Mouse (Mus musculus) bone marrow, adult 2 months (tissue): ENCODE results near the gene Gpr161.

Experiments used
- CTCF ChIP-seq: fragments of 200-500 bp; IDR thresholded peaks from 2 replicates; pipeline ENCODE4 v1.5.1; 2011; ENCODE audit warnings: low read length, control low read depth; ENCODE audit not compliant: control insufficient read depth, insufficient read depth
- POLR2A ChIP-seq: fragments of 200-500 bp; IDR thresholded peaks from 2 replicates; pipeline ENCODE4 v1.6.1; 2011; ENCODE audit warnings: low read depth, mild to moderate bottlenecking, control low read depth, low read length, borderline replicate concordance; ENCODE audit not compliant: control insufficient read depth

DNA sequence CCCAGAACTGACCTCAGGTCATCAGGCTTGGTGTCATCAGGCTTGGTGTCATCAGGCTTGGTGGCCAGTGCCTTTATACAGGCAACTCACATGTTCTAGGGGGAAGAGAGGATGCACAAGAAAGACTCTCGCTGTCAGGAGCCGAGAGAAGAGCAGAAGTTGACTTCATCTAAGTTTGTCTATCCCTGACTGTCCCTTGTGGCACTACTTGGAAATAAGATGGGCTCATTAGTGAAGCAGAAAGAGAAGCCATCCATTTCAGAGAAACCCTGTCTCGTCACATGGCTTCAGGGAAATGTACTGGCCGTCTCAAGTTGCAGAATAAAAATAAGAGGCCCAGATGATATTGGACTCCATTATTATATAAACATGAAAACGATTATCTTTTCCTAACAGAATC is 49.0 kb upstream of the Gpr161 start:
- TF ChIP-seq CTCF (no peak), POLR2A (no peak)
